Mouse (Mus musculus) ES-Bruce4 (cell line): ENCODE results near the gene 1500009L16Rik. TPM values are rescaled to one million over a fixed set of nuclear protein-coding genes. Genes with fewer than 3 reads are reported as not detected.

Experiments
- H3K27ac ChIP-seq: 2 replicates; pipeline ENCODE4 v1.5.1; 2012; ENCODE audit warnings: low read length, inconsistent platforms; ENCODE audit not compliant: insufficient read depth
- H3K27me3 ChIP-seq: 2 replicates; pipeline ENCODE4 v1.6.1; 2012; ENCODE audit warnings: mild to moderate bottlenecking, low read length, inconsistent platforms; ENCODE audit not compliant: control insufficient read depth, poor library complexity, insufficient read depth, severe bottlenecking
- H3K36me3 ChIP-seq: 2 replicates; pipeline ENCODE4 v1.6.1; 2012; ENCODE audit warnings: inconsistent platforms, mild to moderate bottlenecking, low read length, moderate library complexity; ENCODE audit not compliant: control insufficient read depth, poor library complexity, insufficient read depth, severe bottlenecking
- H3K4me1 ChIP-seq: one replicate; pipeline ENCODE4 v1.8.1; 2011; ENCODE audit warnings: low read length; ENCODE audit not compliant: control insufficient read depth, insufficient read depth
- H3K4me3 ChIP-seq: 2 replicates; pipeline ENCODE4 v1.5.1; 2011; ENCODE audit warnings: low read depth, mild to moderate bottlenecking, low read length
- H3K9ac ChIP-seq: 2 replicates; pipeline ENCODE4 v1.6.1; 2012; ENCODE audit warnings: low read depth, mild to moderate bottlenecking, inconsistent platforms; ENCODE audit not compliant: poor library complexity, severe bottlenecking
- H3K9me3 ChIP-seq: replicated peaks from 2 replicates; pipeline ENCODE4 v1.6.1; 2012; ENCODE audit warnings: mild to moderate bottlenecking, low read length, inconsistent platforms; ENCODE audit not compliant: control insufficient read depth, poor library complexity, insufficient read depth, severe bottlenecking
- CTCF ChIP-seq: IDR thresholded peaks from one replicate; pipeline ENCODE4 v1.8.1; 2011; ENCODE audit warnings: low read depth, low read length
- EP300 ChIP-seq: IDR thresholded peaks from 2 replicates; pipeline ENCODE4 v1.6.1; 2011; ENCODE audit warnings: low read depth, low read length; ENCODE audit not compliant: insufficient read depth
- POLR2A ChIP-seq: IDR thresholded peaks from one replicate; pipeline ENCODE4 v1.8.1; 2011; ENCODE audit warnings: low read length; ENCODE audit not compliant: insufficient read depth
- polyA plus RNA-seq: library from polyadenylated mRNA; stranded (reverse); fragments of >200 nt; gene quantifications from 2 replicates; pipeline ENCODE4 v1.2.4, GENCODE M21; 2011; ENCODE audit warnings: low read depth; ENCODE audit not compliant: missing spikeins, insufficient read depth, insufficient read length

1500009L16Rik gene
- polyA plus RNA-seq, 1 experiment = 72.7 TPM

DNA sequence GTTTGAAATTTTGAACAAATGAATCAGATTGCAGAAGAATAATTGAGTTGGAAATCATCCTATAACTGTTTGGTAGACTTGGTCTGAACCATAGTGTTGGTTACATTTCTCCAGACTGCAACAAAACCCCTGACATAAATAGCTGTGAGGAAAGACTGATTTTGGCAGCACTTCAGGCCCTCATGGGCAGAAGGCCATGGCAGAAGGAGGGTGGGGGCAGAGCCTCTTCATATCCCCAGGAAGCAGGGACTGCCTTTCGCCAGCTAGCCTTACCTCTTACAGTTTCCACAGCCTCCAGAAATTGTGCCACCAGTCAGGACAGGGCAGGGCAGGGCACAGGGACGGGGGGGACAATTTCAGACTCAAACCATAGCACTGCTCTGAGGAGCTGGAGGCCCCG is 22.0 kb downstream of the 1500009L16Rik start:
- H3K27me3 ChIP-seq = no peaks in the 10 kb centered on the region
- H3K27ac ChIP-seq = no peak overlapping the region
- peaks cover 10% of the 10 kb centered on the region for H3K9me3 ChIP-seq
- H3K36me3 ChIP-seq = peaks cover 2% of the 10 kb centered on the region; the same call in 1 of the 2 replicates
- no peak overlapping the region for H3K9ac ChIP-seq
- TF ChIP-seq POLR2A = no peak
- no peak for TF ChIP-seq CTCF
- TF ChIP-seq EP300 = no peak
- no peaks in the 10 kb centered on the region for H3K4me1 ChIP-seq
- H3K4me3 ChIP-seq = no peak overlapping the region

DNA sequence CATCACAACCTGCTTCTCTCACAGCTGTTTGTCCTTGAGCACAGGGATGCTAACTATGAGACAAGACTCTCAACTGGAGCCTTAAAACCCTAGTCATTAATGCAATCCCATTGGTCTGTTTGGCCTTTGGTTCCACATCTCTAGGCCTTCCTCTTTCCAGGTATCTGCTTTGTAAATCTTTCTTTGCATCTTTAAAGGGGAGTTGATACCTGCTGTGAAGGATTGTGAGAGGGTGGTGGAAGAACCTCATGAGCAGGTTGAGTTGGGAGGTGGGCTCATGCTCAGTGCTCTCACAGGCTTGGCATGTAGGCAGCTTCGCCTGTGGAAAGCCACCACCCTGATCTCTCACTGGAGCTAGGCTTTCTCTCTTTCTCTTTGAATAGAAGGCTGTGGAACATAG is 30.4 kb downstream of the 1500009L16Rik start:
- Histone ChIP-seq H3K27me3 (no peaks in the 10 kb centered on the region), H3K9me3 (no peaks in the 10 kb centered on the region), H3K36me3 (no peaks in the 10 kb centered on the region), H3K27ac (no peak overlapping the region), H3K9ac (no peak overlapping the region), H3K4me1 (no peaks in the 10 kb centered on the region), H3K4me3 (no peak overlapping the region)
- TF ChIP-seq EP300 (no peak), CTCF (no peak), POLR2A (no peak)

DNA sequence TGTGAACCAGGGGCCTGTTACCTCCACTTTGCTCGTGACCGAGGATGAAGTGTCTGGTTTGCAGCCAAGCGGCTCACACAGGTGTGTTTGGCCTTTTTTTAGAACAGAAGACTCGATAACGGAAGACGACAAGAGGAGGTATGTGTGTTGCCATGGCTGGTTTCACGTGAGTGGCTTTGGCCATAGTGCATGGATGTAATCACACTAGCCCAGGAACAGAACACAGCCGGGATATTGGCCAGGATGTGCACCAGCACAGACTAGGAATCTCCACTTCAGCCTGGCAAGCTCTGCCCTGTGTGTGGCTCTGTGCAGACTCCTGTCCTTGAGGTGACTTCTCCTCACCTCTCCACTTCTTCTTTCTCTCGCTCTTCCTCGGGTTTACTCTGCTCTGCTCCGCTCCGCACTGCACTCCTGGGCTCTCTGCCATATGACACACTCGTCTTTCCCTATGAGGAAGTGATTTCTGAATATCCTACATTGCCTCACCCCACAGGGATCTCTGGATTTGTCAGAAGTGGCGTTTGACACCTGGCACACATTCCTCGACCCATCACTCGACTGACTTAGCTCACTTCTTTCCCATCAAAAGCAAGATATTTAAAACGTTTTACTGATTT is 34.8 kb downstream of the 1500009L16Rik start:
- Histone ChIP-seq H3K36me3 (peaks cover 2% of the 10 kb centered on the region; the same call in 1 of the 2 replicates), H3K4me1 (no peaks in the 10 kb centered on the region), H3K27ac (no peak overlapping the region), H3K9me3 (no peaks in the 10 kb centered on the region), H3K27me3 (no peaks in the 10 kb centered on the region), H3K4me3 (no peak overlapping the region), H3K9ac (no peak overlapping the region)
- no peak for TF ChIP-seq CTCF
- TF ChIP-seq POLR2A = no peak
- no peak for TF ChIP-seq EP300

DNA sequence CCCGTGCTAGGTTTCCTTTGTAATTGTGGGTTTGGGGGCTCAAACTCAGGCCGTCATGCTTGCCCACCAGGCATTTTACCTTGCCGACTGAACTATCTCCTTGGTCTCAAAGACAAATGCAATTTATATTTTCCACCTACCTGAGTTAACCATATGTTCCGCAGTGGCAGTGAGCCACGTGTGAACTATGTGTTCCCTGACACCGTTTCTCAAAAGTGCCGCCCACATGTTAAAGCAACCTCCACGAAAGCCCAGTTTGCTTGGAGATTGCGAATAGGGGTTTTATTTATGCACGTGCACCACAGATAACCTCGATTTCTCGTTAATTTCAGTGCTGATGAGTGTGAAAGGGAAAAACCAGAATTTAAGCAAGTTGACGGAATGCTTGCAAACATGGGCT is 36.1 kb downstream of the 1500009L16Rik start:
- no peak overlapping the region for H3K9ac ChIP-seq
- no peaks in the 10 kb centered on the region for H3K27me3 ChIP-seq
- no peak overlapping the region for H3K27ac ChIP-seq
- TF ChIP-seq EP300 = no peak
- no peak for TF ChIP-seq CTCF
- no peak for TF ChIP-seq POLR2A
- H3K4me1 ChIP-seq = no peaks in the 10 kb centered on the region
- no peak overlapping the region for H3K4me3 ChIP-seq
- H3K36me3 ChIP-seq = peaks cover 3% of the 10 kb centered on the region; the same call in 1 of the 2 replicates
- H3K9me3 ChIP-seq = no peaks in the 10 kb centered on the region

DNA sequence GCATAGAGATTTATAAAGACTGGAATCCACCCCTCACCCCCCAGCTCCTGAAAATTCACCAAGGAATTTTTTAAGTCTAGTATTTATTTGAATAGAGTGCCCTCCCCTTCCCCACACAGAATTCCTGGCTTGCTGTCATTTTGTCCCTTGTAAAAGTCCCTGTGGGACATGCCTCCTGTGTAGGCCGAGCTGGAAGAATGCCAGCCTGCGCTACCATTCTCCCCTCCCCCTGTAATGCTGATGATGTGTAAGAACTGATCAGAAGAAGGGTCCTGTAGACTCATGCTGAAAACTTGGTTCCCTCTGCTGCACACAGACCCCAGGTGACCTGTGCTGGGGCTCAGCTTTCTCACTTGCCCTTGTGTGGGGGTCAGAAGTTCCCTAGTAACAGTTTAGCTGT is 37.9 kb downstream of the 1500009L16Rik start:
- Histone ChIP-seq H3K27ac (no peak overlapping the region), H3K9me3 (peaks cover 4% of the 10 kb centered on the region; the same call in 1 of the 2 replicates)

DNA sequence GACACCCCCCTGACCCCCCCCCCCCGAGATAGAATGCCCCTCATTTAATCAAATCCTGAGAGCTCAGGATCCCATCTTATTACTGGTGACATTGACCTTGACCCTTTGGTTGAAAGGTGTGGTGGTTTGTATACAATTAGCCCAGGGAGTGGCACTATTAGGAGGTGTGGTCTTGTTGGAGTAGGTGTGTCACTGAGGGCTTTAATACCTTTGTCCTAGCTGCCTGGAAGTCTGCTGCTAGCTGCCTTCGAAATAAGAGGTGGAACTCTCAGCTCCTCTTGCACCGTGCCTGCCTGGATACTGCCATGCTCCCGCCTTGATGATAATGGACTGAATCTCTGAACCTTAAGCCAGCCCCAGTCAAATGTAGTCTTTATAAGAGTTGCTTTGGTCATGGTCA is 41.2 kb downstream of the 1500009L16Rik start:
- no peak for TF ChIP-seq EP300
- no peak for TF ChIP-seq CTCF
- no peak for TF ChIP-seq POLR2A
- Histone ChIP-seq H3K27ac (no peak overlapping the region), H3K4me1 (no peaks in the 10 kb centered on the region), H3K36me3 (peaks cover 3% of the 10 kb centered on the region; the same call in 1 of the 2 replicates), H3K9me3 (peaks cover 4% of the 10 kb centered on the region; the same call in 1 of the 2 replicates), H3K9ac (no peak overlapping the region), H3K27me3 (no peaks in the 10 kb centered on the region), H3K4me3 (no peak overlapping the region)

More for the DNA sequence above, 37.9 kb downstream of the 1500009L16Rik start:
- H3K4me1 ChIP-seq = no peaks in the 10 kb centered on the region
- TF ChIP-seq CTCF = no peak
- TF ChIP-seq EP300 = no peak
- no peak for TF ChIP-seq POLR2A
- H3K27me3 ChIP-seq = no peaks in the 10 kb centered on the region
- H3K9ac ChIP-seq = no peak overlapping the region
- H3K4me3 ChIP-seq = no peak overlapping the region
- H3K36me3 ChIP-seq = peaks cover 3% of the 10 kb centered on the region; the same call in 1 of the 2 replicates
